Mouse (Mus musculus) CH12.LX (cell line): ENCODE data around the gene S100b. TPM values are rescaled to one million over a fixed set of nuclear protein-coding genes. Genes with fewer than 3 reads are reported as not detected.

Experiments used
- DNase-seq: peaks from one replicate; pipeline ENCODE4 v3.0.0-alpha.2; 2013; ENCODE audit errors: extremely low read depth
- H3K27ac ChIP-seq: 2 replicates; pipeline ENCODE4 v1.5.1; 2012; ENCODE audit warnings: low read depth, mild to moderate bottlenecking, control low read depth, moderate library complexity; ENCODE audit not compliant: insufficient read depth
- H3K27me3 ChIP-seq: replicated peaks from 2 replicates; pipeline ENCODE3; 2012; ENCODE audit warnings: inconsistent platforms
- H3K36me3 ChIP-seq, 2 experiments: replicated peaks in 1 of 2; 2 replicates each; pipeline versions ENCODE3 to v1.6.1; 2012; ENCODE audit warnings: inconsistent platforms in 1 of 2, low read length in 1 of 2, mild to moderate bottlenecking in 1 of 2, mixed read lengths in 1 of 2, moderate library complexity in 1 of 2; ENCODE audit not compliant: control insufficient read depth in 1 of 2, insufficient read depth in 1 of 2
- H3K4me1 ChIP-seq, 2 experiments: 2 replicates each; pipeline ENCODE4 v1.6.1; 2012; ENCODE audit warnings: inconsistent platforms in 1 of 2, moderate library complexity in 1 of 2; ENCODE audit not compliant: insufficient read depth in 2 of 2, control insufficient read depth in 1 of 2
- H3K4me2 ChIP-seq: 2 replicates; pipeline ENCODE4 v1.6.1; 2012; ENCODE audit warnings: low read depth, mild to moderate bottlenecking, control low read depth; ENCODE audit not compliant: poor library complexity, insufficient read depth, severe bottlenecking
- H3K4me3 ChIP-seq, 3 experiments: fragments of 150-350 bp in 1 of 3; sonication (generic) in 1 of 3; replicated peaks in 1 of 3; 2 replicates each; pipeline versions ENCODE3 to v1.5.1; 2011 to 2012; ENCODE audit warnings: low read depth in 2 of 3, low read length in 2 of 3, mild to moderate bottlenecking in 2 of 3, moderate library complexity in 2 of 3, control low read depth in 1 of 3, improper control_type of control experiment in 1 of 3, inconsistent platforms in 1 of 3, mixed read lengths in 1 of 3; ENCODE audit not compliant: poor library complexity in 1 of 3
- H3K79me2 ChIP-seq: replicated peaks from 2 replicates; pipeline ENCODE4 v1.6.1; 2012; ENCODE audit warnings: mild to moderate bottlenecking, moderate library complexity; ENCODE audit not compliant: control insufficient read depth, poor library complexity, insufficient read depth, severe bottlenecking; ENCODE audit errors: extremely low read depth
- H3K9ac ChIP-seq: 2 replicates; pipeline ENCODE4 v1.6.1; 2012; ENCODE audit warnings: low read depth, mild to moderate bottlenecking, control low read depth, moderate library complexity; ENCODE audit not compliant: insufficient read depth
- H3K9me3 ChIP-seq: replicated peaks from 2 replicates; pipeline ENCODE3; 2012; ENCODE audit warnings: low read length, inconsistent platforms, mixed read lengths
- BHLHE40 ChIP-seq: IDR thresholded peaks from 2 replicates; pipeline ENCODE4 v1.6.1; 2011; ENCODE audit warnings: mild to moderate bottlenecking, low read depth, low read length, improper control_type of control experiment
- CHD1 ChIP-seq: IDR thresholded peaks from 2 replicates; pipeline ENCODE4 v1.6.1; 2012; ENCODE audit warnings: low read depth, low read length, improper control_type of control experiment, inconsistent platforms
- CHD2 ChIP-seq: IDR thresholded peaks from 2 replicates; pipeline ENCODE4 v1.6.1; 2011; ENCODE audit warnings: low read length, improper control_type of control experiment
- CTCF ChIP-seq, 2 experiments: IDR thresholded peaks in 1 of 2; conservative IDR thresholded peaks in 1 of 2; 2 replicates each; pipeline ENCODE4 v1.5.1; 2011 to 2012; ENCODE audit warnings: low read depth in 2 of 2, low read length in 2 of 2, improper control_type of control experiment in 1 of 2, inconsistent platforms in 1 of 2, mild to moderate bottlenecking in 1 of 2, moderate library complexity in 1 of 2
- E2F4 ChIP-seq: IDR thresholded peaks from 2 replicates; pipeline ENCODE4 v1.6.1; 2011; ENCODE audit warnings: low read depth, low read length, improper control_type of control experiment; ENCODE audit not compliant: insufficient replicate concordance
- ETS1 ChIP-seq: conservative IDR thresholded peaks from 2 replicates; pipeline ENCODE4 v1.6.1; 2012; ENCODE audit warnings: low read depth, mild to moderate bottlenecking, inconsistent platforms, low read length, improper control_type of control experiment, moderate library complexity
- GABPA ChIP-seq: IDR thresholded peaks from 2 replicates; pipeline ENCODE4 v1.6.1; 2012; ENCODE audit warnings: low read depth, low read length, improper control_type of control experiment, inconsistent platforms; ENCODE audit not compliant: insufficient replicate concordance
- HCFC1 ChIP-seq: IDR thresholded peaks from 2 replicates; pipeline ENCODE4 v1.6.1; 2012; ENCODE audit warnings: low read depth, mild to moderate bottlenecking, inconsistent platforms, low read length, improper control_type of control experiment
- IRF4 ChIP-seq: IDR thresholded peaks from 2 replicates; pipeline ENCODE4 v1.6.1; 2014; ENCODE audit warnings: low read depth, mild to moderate bottlenecking, inconsistent platforms, low read length, improper control_type of control experiment
- JUND ChIP-seq: conservative IDR thresholded peaks from 2 replicates; pipeline ENCODE4 v1.6.1; 2011; ENCODE audit warnings: low read depth, low read length, improper control_type of control experiment
- MAFK ChIP-seq: IDR thresholded peaks from 2 replicates; pipeline ENCODE4 v1.6.1; 2011; ENCODE audit warnings: low read length, improper control_type of control experiment; ENCODE audit not compliant: insufficient replicate concordance
- MEF2A ChIP-seq: IDR thresholded peaks from 2 replicates; pipeline ENCODE4 v1.6.1; 2014; ENCODE audit warnings: low read depth, mild to moderate bottlenecking, inconsistent platforms, low read length, improper control_type of control experiment, borderline replicate concordance
- MXI1 ChIP-seq: IDR thresholded peaks from 2 replicates; pipeline ENCODE4 v1.6.1; 2011; ENCODE audit warnings: mild to moderate bottlenecking, low read depth, low read length, improper control_type of control experiment
- MYC ChIP-seq: IDR thresholded peaks from 2 replicates; pipeline ENCODE4 v1.6.1; 2011; ENCODE audit warnings: low read depth, mild to moderate bottlenecking, improper control_type of control experiment, low read length
- NELFE ChIP-seq: IDR thresholded peaks from 2 replicates; pipeline ENCODE4 v1.6.1; 2011; ENCODE audit warnings: low read depth, low read length, improper control_type of control experiment
- PAX5 ChIP-seq: IDR thresholded peaks from 2 replicates; pipeline ENCODE4 v1.6.1; 2012; ENCODE audit warnings: low read length, inconsistent platforms, mixed read lengths
- RCOR1 ChIP-seq: conservative IDR thresholded peaks from 2 replicates; pipeline ENCODE4 v1.6.1; 2012; ENCODE audit warnings: low read depth, mild to moderate bottlenecking, inconsistent platforms, low read length, improper control_type of control experiment
- SIN3A ChIP-seq: IDR thresholded peaks from 2 replicates; pipeline ENCODE4 v1.6.1; 2012; ENCODE audit warnings: low read length, improper control_type of control experiment, inconsistent platforms
- TBP ChIP-seq: conservative IDR thresholded peaks from 2 replicates; pipeline ENCODE4 v1.6.1; 2011; ENCODE audit warnings: low read depth, low read length, improper control_type of control experiment
- TCF12 ChIP-seq: IDR thresholded peaks from 2 replicates; pipeline ENCODE4 v1.6.1; 2014; ENCODE audit warnings: low read depth, mild to moderate bottlenecking, inconsistent platforms, low read length, improper control_type of control experiment
- USF2 ChIP-seq: conservative IDR thresholded peaks from 2 replicates; pipeline ENCODE4 v1.6.1; 2011; ENCODE audit warnings: low read depth, low read length, improper control_type of control experiment
- ZC3H11A ChIP-seq: IDR thresholded peaks from 2 replicates; pipeline ENCODE4 v1.6.1; 2012; ENCODE audit warnings: low read depth, mild to moderate bottlenecking, inconsistent platforms, low read length, improper control_type of control experiment
- ZKSCAN1 ChIP-seq: IDR thresholded peaks from 2 replicates; pipeline ENCODE4 v1.6.1; 2012; ENCODE audit warnings: low read depth, inconsistent platforms, low read length, improper control_type of control experiment, borderline replicate concordance
- ZMIZ1 ChIP-seq: IDR thresholded peaks from 2 replicates; pipeline ENCODE4 v1.6.1; 2012; ENCODE audit warnings: low read depth, mild to moderate bottlenecking, inconsistent platforms, low read length, improper control_type of control experiment
- ZNF384 ChIP-seq: IDR thresholded peaks from 2 replicates; pipeline ENCODE4 v1.6.1; 2012; ENCODE audit warnings: low read depth, low read length, improper control_type of control experiment, inconsistent platforms
- dilution Hi-C: fragments of 300-500 bp; cut with MboI; formaldehyde crosslinking; loops from 2 replicates; pipeline ENCODE4 v1.14.3; 2020; ENCODE audit warnings: low sequenced_read_pairs; ENCODE audit not compliant: extremely low pct_unique_long_range_greater_than_20kb, extremely low pct_ligation_motif_present
- in situ Hi-C: fragments of 300-500 bp; cut with MboI; formaldehyde crosslinking; loops from 3 replicates; pipeline ENCODE4 v1.14.3; 2019; ENCODE audit warnings: low sequenced_read_pairs, low pct_ligation_motif_present, low pct_unique_long_range_greater_than_20kb, mixed read lengths
- polyA plus RNA-seq: library from polyadenylated mRNA; unstranded; fragments of >175 nt; gene quantifications from 2 replicates; pipeline ENCODE4 v1.2.1, GENCODE M21; 2012; ENCODE audit warnings: low read depth; ENCODE audit not compliant: insufficient read length
- total RNA-seq, 2 experiments: library from RNA; depleted of rRNA; stranded (reverse); fragments of 300-350 nt in 1 of 2; fragments of >200 nt in 1 of 2; gene quantifications; 2 replicates each; pipeline ENCODE4 v1.2.3; 2012 to 2014

S100b gene
- total and polyA plus RNA-seq, 3 experiments: not detected

DNA sequence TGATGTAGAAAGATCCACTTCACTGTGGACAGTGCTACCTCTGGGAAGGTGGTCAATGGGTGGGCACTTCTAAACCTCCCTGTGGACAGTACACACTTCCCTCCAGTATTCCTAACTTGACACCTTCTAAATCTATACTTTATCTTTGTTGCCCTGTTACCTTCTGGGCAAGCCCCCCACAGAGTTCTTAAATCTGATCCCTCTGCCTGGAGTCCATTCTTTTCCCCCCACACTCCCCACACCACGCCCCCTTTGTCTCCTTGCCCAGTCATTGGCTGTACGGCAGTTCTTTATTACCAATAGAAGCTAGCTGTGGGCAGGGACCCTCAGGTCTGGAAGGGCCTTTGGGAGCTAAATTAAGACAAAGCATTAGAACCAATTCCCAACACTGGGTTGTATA, 8.5 kb upstream of the S100b start:
- Histone ChIP-seq H3K9ac (no peak overlapping the region), H3K27me3 (no peaks in the 10 kb centered on the region), H3K4me2 (no peak overlapping the region), H3K27ac (no peak overlapping the region), H3K4me3 (no peak overlapping the region), H3K9me3 (no peaks in the 10 kb centered on the region), H3K36me3 (no peaks in the 10 kb centered on the region), H3K79me2 (no peaks in the 10 kb centered on the region), H3K4me1 (peaks cover 0 to 6% of the 10 kb centered on the region in 2 experiments; a peak in 1 of 4 replicates)
- no peak for DNase-seq
- no peak for TF ChIP-seq CHD1
- TF ChIP-seq MXI1: no peak
- TF ChIP-seq SIN3A: no peak
- no peak for TF ChIP-seq TBP
- TF ChIP-seq CTCF (conservative IDR thresholded peaks at IDR 0.05 in 1 of 2, IDR thresholded peaks at IDR 0.05 in 1 of 2; ENCODE audit: low read depth in 2 of 2, low read length in 2 of 2): no peak
- TF ChIP-seq PAX5: no peak
- TF ChIP-seq MAFK: no peak
- no peak for TF ChIP-seq ETS1
- no peak for TF ChIP-seq NELFE
- no peak for TF ChIP-seq BHLHE40
- TF ChIP-seq MEF2A: no peak
- no peak for TF ChIP-seq ZKSCAN1
- TF ChIP-seq CHD2: no peak
- TF ChIP-seq MYC: no peak
- TF ChIP-seq HCFC1: no peak
- TF ChIP-seq E2F4: no peak
- no peak for TF ChIP-seq RCOR1
- no peak for TF ChIP-seq IRF4
- TF ChIP-seq JUND: no peak
- TF ChIP-seq ZNF384: no peak
- dilution Hi-C loops (no loop called here), in situ Hi-C loops (no loop called here)

DNA sequence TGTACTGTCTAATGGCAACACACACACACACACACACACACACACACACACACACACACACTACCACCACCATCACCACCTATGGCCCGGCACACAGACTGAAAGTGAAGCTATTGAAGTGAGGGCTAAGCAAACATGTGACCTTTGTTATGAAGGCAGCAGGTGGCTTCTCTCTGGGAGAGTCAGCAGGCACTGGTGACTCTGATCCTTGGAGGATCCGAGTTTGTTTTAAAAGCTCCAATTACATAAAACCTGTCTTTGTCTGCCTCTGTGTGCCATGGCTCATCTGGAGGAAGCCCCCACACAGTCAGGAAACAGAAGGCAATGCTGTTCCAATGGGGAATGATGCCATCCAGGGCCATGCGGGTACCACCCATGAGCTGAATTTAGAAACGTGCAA, 7.1 kb upstream of the S100b start:
- in situ Hi-C loops: no loop called here
- H3K4me1 ChIP-seq: peaks cover 0 to 6% of the 10 kb centered on the region in 2 experiments; a peak in 1 of 4 replicates
- no peaks in the 10 kb centered on the region for H3K79me2 ChIP-seq
- no peak overlapping the region for H3K9ac ChIP-seq
- H3K27me3 ChIP-seq: no peaks in the 10 kb centered on the region
- dilution Hi-C loops: no loop called here
- H3K9me3 ChIP-seq: no peaks in the 10 kb centered on the region
- no peak overlapping the region for H3K27ac ChIP-seq
- H3K4me2 ChIP-seq: peak overlapping the region; percentile 1; the same call in 1 of the 2 replicates
- TF ChIP-seq USF2 (no peak), CHD1 (no peak), IRF4 (no peak), ZC3H11A (no peak), ZMIZ1 (no peak), GABPA (no peak), TBP (no peak), PAX5 (no peak), TCF12 (no peak), MYC (no peak), NELFE (no peak), SIN3A (no peak), MEF2A (no peak)
- TF ChIP-seq, all 38 proteins: peak for 0
- Histone ChIP-seq H3K36me3 (no peaks in the 10 kb centered on the region), H3K4me3 (no peak overlapping the region)
- no peak for DNase-seq
